Mouse (Mus musculus): ENCODE data around the gene Adamtsl4. TPM values are rescaled to one million over a fixed set of nuclear protein-coding genes. Genes with fewer than 3 reads are reported as not detected.

Gene Adamtsl4
- total RNA-seq, 2 experiments from 2014 or later = 48.3 to 57.2 TPM

GRCm38 (mm10) chr3:95651033-95651373 lies 36.7 kb downstream of the Adamtsl4 start:
- intact Hi-C loops (cut with DNase I) = no loop called here
- DNase-seq = no peak

DNA sequence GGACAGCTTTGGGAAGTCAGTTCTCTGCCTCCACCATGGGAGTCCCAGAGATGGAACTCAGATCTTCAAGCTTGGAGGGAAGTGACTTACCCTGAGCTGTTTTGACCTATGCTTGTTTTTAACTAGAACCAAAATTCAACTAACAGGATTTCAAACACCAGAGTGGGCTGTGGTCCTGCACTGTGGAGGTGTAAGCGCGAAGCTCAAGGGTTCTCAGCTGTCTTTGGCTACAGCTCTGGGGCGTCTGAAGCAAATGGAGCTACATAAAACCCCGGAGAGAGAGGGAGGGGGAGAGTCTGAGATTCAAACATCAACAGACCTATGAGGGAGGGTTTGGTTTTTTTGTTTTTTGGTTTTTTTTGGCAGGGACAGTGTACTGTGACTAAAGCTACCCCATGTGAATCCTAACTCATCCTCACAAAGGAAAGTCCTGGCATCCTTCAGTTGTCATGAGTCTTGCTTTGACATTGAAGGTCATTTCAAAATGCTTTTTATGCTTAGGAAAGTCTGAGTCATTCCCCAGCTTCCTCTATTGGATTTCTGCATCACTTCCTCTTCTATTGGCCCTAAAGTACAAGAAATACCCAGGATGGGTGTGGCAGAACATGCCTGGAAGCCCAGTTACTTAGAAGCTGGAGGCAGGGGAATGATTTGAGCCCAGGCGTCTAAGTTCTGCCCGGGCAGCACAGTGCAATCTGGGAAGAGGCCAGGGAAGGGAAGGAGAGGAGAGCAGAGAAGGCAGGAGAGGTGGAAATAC lies 37.3 kb downstream of the Adamtsl4 start:
- no peak for DNase-seq
- intact Hi-C loops (cut with DNase I) = no loop called here

GRCm38 (mm10) chr3:95648016-95648415 lies 39.7 kb downstream of the Adamtsl4 start:
- intact Hi-C loops (cut with DNase I) = no loop called here
- no peak for DNase-seq

DNA sequence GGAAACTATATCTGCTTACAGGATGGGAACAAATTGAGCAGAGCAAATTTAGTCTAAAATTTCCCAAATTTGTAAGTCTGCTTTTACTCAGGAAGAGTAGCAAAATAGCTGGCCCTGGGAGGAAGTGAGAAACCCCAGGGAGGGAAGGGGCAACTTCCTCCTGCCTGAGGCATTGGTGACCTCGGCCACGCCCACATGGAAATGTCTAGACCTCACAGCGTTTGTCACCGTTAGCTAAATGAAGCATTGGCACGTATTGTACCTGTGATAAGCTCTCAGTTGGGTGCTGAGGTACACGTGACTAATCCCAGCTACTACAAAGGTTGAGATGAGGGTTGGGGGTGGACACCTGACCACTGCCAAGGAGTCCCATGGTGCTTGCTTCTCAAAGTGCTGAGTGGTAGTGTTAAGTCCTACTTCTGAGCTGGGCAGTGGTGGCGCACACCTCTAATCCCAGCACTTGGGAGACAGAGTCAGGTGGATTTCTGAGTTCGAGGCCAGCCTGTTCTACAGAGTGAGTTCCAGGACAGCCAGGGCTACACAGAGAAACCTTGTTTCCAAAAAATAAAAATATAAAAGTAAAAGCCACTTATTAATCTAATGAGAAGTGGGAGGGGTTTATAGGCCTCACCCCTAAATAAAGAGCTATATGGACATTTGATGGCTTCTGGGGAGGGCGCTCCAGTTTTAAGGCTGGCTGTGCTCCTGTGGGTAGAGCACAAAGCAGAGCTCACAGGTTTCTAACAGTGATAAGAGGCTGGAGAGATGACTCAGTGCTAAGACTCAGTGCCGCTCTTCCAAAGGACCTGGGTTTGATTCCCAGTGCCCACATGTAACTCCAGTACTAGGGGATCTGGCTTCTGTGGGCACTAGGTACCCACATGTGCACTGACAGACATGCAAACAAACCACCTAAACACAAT lies 42.1 kb downstream of the Adamtsl4 start:
- intact Hi-C loops (cut with DNase I) = no loop called here
- DNase-seq = no peak

- DNase-seq = no peak
- intact Hi-C loops (cut with DNase I) = no loop called here
Measured at GRCm38 (mm10) chr3:95643097-95643496, 44.6 kb downstream of the Adamtsl4 start.

DNA sequence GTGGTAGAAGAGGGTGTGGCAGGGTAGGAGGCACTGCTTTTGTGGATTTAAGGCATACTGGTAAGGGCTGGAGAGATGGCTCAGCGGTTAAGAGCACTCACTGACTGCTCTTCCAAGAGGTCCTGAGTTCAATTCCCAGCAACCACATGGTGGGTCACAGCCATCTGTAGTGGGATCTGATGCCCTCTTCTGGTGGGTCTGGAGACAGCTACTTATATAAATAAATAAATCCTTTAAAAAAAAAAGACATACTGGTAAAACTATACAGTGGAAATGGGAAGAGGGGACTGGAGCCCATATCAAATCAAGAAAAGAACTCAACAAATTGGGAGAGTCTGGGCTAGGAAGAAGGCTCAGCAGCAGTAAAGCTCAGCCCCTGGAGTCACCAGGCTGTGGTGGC lies 48.0 kb downstream of the Adamtsl4 start:
- DNase-seq = no peak
- intact Hi-C loops (cut with DNase I) = no loop called here

GRCm38 (mm10) chr3:95636072-95636471 lies 51.6 kb downstream of the Adamtsl4 start:
- no peak for DNase-seq
- intact Hi-C loops (cut with DNase I) = no loop called here

DNA sequence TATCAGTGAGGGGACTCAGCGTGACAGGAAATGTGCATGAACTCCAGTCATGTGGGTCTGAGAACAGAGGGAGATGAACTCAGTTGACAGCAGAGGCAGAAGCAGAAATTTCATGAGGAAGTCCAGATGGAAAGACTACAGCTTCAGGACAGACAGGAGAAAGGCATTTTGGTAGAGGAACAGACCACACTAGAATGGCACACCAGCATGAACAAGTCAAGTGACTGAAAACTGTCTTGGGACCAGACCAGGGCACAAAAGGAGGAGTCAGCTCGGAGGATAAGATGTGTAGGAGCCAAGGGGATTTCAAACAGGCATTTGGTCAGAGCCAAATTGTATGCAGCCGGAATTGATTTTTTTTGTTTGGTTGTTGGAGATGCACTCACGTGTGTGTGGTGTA lies 52.1 kb downstream of the Adamtsl4 start:
- no peak for DNase-seq
- intact Hi-C loops (cut with DNase I) = loop anchor here (2.0 kb wide), 1 partner anchor 21 kb away; no protein-coding TSS in a partner anchor

DNA sequence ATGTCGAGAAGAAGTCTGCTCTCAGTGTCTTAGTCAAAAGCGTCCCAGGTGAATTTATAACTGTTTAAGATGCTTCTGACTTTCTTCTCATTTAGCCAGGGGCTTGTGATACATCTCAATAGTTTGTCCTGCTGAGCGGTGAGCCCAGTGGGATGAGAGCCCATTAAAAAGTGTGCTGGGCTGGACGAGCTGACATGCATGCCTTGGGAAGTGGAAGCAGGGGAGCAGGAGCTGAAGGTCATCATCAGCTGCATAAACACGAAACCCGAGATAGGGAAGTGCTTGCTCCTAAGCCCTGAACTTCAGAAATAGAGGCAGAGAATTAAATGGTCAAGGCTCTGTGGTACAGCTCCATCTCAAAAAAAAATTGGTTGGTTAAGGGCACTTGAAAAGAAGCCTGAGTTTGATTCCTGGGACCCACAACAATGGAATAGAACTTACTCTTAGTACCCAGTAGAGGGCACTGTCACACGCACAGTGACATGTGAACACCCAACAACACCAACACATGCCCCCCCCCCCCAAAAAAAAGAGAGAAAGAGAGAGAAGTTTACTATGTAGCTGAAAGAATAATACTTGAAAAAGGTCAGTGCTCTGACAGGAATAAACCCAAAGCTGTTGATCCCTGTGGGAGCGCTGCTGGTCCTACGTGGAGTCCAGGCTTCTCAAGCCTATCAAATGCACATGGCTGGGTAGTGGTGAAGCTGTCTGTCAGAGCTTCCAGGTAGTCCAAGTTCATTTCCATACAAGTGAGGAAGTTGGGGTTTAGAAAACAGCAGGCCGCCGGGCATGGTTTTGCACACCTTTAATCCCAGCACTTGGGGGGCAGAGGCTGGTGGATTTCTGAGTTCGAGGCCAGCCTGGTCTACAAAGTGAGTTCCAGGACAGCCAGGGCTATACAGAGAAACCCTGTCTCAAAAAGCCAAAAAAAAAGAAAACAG lies 54.8 kb downstream of the Adamtsl4 start:
- intact Hi-C loops (cut with DNase I) = loop anchor here (1.0 to 5.0 kb wide), 4 partner anchors 43 to 184 kb away; partner anchors contain the start of gene Rprd2
- no peak for DNase-seq

GRCm38 (mm10) chr3:95631304-95631703 lies 56.4 kb downstream of the Adamtsl4 start:
- intact Hi-C loops (cut with DNase I) = loop anchor here (5.0 kb wide), 2 partner anchors 126 to 186 kb away; partner anchors contain the start of gene Rprd2
- no peak for DNase-seq

GRCm38 (mm10) chr3:95630856-95631255 lies 56.9 kb downstream of the Adamtsl4 start:
- no peak for DNase-seq
- intact Hi-C loops (cut with DNase I) = loop anchor here (5.0 kb wide), 2 partner anchors 126 to 186 kb away; partner anchors contain the start of gene Rprd2

DNA sequence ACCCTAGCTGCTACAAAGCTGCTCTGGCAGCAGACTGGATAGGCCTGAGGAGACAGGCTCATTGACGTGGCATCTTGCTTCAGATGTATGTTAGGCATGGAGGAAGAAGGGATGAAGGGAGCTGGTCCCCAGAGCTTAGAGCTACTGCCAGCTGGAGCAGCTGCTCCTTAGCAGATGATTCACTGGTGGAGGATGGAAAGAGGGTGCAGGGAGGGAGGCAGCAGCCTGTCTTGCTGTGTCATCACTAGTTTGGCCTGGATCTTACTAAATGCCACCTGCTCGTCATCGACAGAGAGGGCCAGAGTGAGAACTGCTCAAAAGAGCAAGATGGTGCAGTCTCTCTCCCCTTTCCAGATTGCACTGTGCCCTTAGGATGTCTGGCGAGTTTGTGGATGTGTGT lies 58.0 kb downstream of the Adamtsl4 start:
- DNase-seq = no peak
- intact Hi-C loops (cut with DNase I) = loop anchor here (5.0 kb wide), 2 partner anchors 128 to 188 kb away; partner anchors contain the start of gene Rprd2

DNA sequence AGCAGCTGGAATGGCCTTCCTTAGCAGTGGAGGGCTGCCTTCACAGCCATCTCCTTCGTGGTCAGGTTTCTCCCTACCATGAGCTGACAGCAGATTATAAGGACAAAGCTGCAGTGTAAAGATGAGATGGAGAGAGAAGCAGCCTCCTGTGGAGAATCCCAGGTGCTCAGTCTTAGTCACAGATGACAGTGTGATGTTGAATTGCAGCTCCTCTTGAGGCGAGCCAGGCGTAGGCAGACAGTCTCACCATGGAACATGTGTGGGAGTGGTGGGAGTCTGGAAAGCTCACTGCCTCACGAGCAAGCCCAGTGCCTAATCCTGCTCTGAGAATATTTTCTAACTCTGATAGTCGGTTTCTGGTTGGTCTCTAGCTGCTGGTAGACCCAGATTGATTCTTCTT lies 60.0 kb downstream of the Adamtsl4 start:
- intact Hi-C loops (cut with DNase I) = no loop called here
- no peak for DNase-seq

Small RNA genes within 50 kb of the gene (microRNA-seq; reads per million reads assigned to microRNA genes)
- 0 to 0.12 reads per million in 2 experiments for gene Mir7014

Other genes starting within 250 kb of the Adamtsl4 start
- gene Ctsk, start 188.7 kb downstream of the Adamtsl4 start, total RNA-seq (2021) = 10 to 100 TPM; 13.6 to 14.3 TPM
- 10 to 100 TPM; 11.6 to 12.7 TPM for gene Ctss, start 161.1 kb downstream of the Adamtsl4 start, total RNA-seq (2021)
- not detected for gene Hormad1, start 128.2 kb downstream of the Adamtsl4 start, total RNA-seq (2021)
- 10 to 100 TPM; 19.8 to 20.5 TPM for gene Golph3l, start 99.0 kb downstream of the Adamtsl4 start, total RNA-seq (2021)
- 10 to 100 TPM; 62.5 to 63.7 TPM for gene Ensa, start 62.9 kb downstream of the Adamtsl4 start, total RNA-seq (2021)
- gene Mcl1, start 29.1 kb downstream of the Adamtsl4 start, total RNA-seq (2021) = 100 to 1,000 TPM; 161 to 165 TPM
- 10 to 100 TPM; 46.0 to 59.8 TPM for gene Ecm1, start 51.7 kb upstream of the Adamtsl4 start, total RNA-seq (2021)
- gene Tars2, start 72.3 kb upstream of the Adamtsl4 start, total RNA-seq (2021) = 10 to 100 TPM; 41.6 to 44.4 TPM
- 10 to 100 TPM; 41.3 to 42.1 TPM for gene Rprd2, start 130.9 kb upstream of the Adamtsl4 start, total RNA-seq (2021)
- gene Prpf3, start 168.0 kb upstream of the Adamtsl4 start, total RNA-seq (2021) = 10 to 100 TPM; 19.2 to 27.2 TPM
- 100 to 1,000 TPM; 275 to 290 TPM for gene Mrps21, start 183.6 kb upstream of the Adamtsl4 start, total RNA-seq (2021)
- 1 to 10 TPM; 2.8 to 3.0 TPM for gene Ciart, start 194.3 kb upstream of the Adamtsl4 start, total RNA-seq (2021)
- gene BC028528, start 204.1 kb upstream of the Adamtsl4 start, total RNA-seq (2021) = 10 to 100 TPM; 24.0 to 24.6 TPM
- 100 to 1,000 TPM; 113 to 114 TPM for gene Aph1a, start 206.1 kb upstream of the Adamtsl4 start, total RNA-seq (2021)
- gene Car14, start 216.8 kb upstream of the Adamtsl4 start, total RNA-seq (2021) = 100 to 1,000 TPM; 153 to 157 TPM
- 10 to 100 TPM; 72.7 to 86.1 TPM for gene Anp32e, start 241.3 kb upstream of the Adamtsl4 start, total RNA-seq (2021)

All from heart, postnatal 14 days (tissue).